ENCODE assay signal across 8 mouse cellular contexts in genomic region chr1:151346681-151347127, GRCm38 (mm10). TPM values are rescaled to one million over a fixed set of nuclear protein-coding genes. Genes with fewer than 3 reads are reported as not detected.
DNase-seq lines count a peak whose midpoint lies in the region; ATAC-seq lines count a peak whose summit lies in the region.

No protein-coding gene starts in this region.

- H3K36me3 ChIP-seq in hindbrain, embryonic 15.5 days, result peaks cover 13% of the 10 kb centered on the region
- peaks cover 22% of the 10 kb centered on the region for H3K36me3 ChIP-seq in midbrain, embryonic 14.5 days (ENCODE audit: control insufficient read depth, insufficient read depth, low read length)

- no peaks in the 10 kb centered on the region for H3K27me3 ChIP-seq in hindbrain, embryonic 15.5 days
- H3K27me3 ChIP-seq in midbrain, embryonic 14.5 days (ENCODE audit: control insufficient read depth, insufficient read depth, low read length), result no peaks in the 10 kb centered on the region

- peak overlapping the region; percentile 28 for H3K4me3 ChIP-seq in brown adipose tissue, adult 24 weeks (ENCODE audit: insufficient read depth, low read depth, low read length)
- H3K4me3 ChIP-seq in hindbrain, embryonic 15.5 days, result peak overlapping the region; percentile 91
- H3K4me3 ChIP-seq in midbrain, embryonic 14.5 days (replicated peaks; ENCODE audit: low read depth, low read length), result peak overlapping the region; percentile 90

- ATAC-seq in hindbrain, embryonic 15.5 days (ENCODE audit: low FRiP score, low read depth), result no peak
- no peak for ATAC-seq in midbrain, embryonic 14.5 days (ENCODE audit: low FRiP score, low TSS enrichment)

- no peaks in the 10 kb centered on the region for H3K9me3 ChIP-seq in hindbrain, embryonic 15.5 days
- H3K9me3 ChIP-seq in midbrain, embryonic 14.5 days (ENCODE audit: control insufficient read depth, low read length), result no peaks in the 10 kb centered on the region

- DNase-seq in kidney, postnatal 10 days, result peak; percentile 4
- no peak for DNase-seq in kidney, adult 11 months
- no peak for DNase-seq in midbrain, embryonic 14.5 days
- DNase-seq in cerebellum, postnatal 36 days, result no peak
- no peak for DNase-seq in embryo, embryonic 11 days
- no peak for DNase-seq in cerebellum, postnatal 14 days

- H3K27ac ChIP-seq in brown adipose tissue, adult 24 weeks (replicated peaks; ENCODE audit: low read depth, low read length), result no peak overlapping the region
- no peak overlapping the region for H3K27ac ChIP-seq in hindbrain, embryonic 15.5 days (replicated peaks)
- H3K27ac ChIP-seq in midbrain, embryonic 14.5 days (replicated peaks; ENCODE audit: low read depth, low read length), result no peak overlapping the region

- H3K4me2 ChIP-seq in hindbrain, embryonic 15.5 days, result peak overlapping the region; percentile 53
- H3K4me2 ChIP-seq in midbrain, embryonic 14.5 days (ENCODE audit: low read length), result peak overlapping the region; percentile 66

- H3K4me1 ChIP-seq in brown adipose tissue, adult 24 weeks (ENCODE audit: control insufficient read depth, insufficient read depth, insufficient read length, low read length), result peaks cover 6% of the 10 kb centered on the region; the same call in 1 of the 2 replicates
- H3K4me1 ChIP-seq in hindbrain, embryonic 15.5 days (replicated peaks), result peaks cover 39% of the 10 kb centered on the region
- H3K4me1 ChIP-seq in midbrain, embryonic 14.5 days (ENCODE audit: control insufficient read depth, insufficient read depth, low read length), result peaks cover 32% of the 10 kb centered on the region

- no peak overlapping the region for H3K9ac ChIP-seq in hindbrain, embryonic 15.5 days
- H3K9ac ChIP-seq in midbrain, embryonic 14.5 days (replicated peaks; ENCODE audit: low read length), result no peak overlapping the region

- WGBS in hindbrain, embryonic 15.5 days, result 41% methylated on average over 6 of the region's 6 CpGs
- 34% methylated on average over 6 of the region's 6 CpGs for WGBS in midbrain, embryonic 14.5 days

RNA-seq across cellular contexts. Expression of gene Ivns1abp, which starts 2.4 kb away (rescaled TPM):
- 82.0 and 118 TPM in 2 replicates for polyA plus RNA-seq in brown adipose tissue, adult 24 weeks (2012; ENCODE audit: insufficient read depth, insufficient read length, missing spikeins)
- 223 and 225 TPM in 2 replicates for polyA plus RNA-seq in hindbrain, embryonic 15.5 days (2015; fragmentation: Nextera tagmentation; extraction: Ambion mirVana)
- 182 and 297 TPM in 2 replicates for polyA plus RNA-seq in midbrain, embryonic 14.5 days (2014; fragmentation: Nextera tagmentation; extraction: Ambion mirVana)

Comparison
In these comparisons a context has a peak if more than half of its experiments do, and no peak if none do; other contexts are left out.
1. H3K4me3 ChIP-seq: peak in every context shown above with its lines; median percentile 91 in hindbrain, embryonic 15.5 days; 90 in midbrain, embryonic 14.5 days; 28 in brown adipose tissue, adult 24 weeks.